Mouse (Mus musculus): ENCODE measurements around the gene Ggn.
"Not testable (repeated sequence)": the region's sequence is repeated elsewhere in the genome, so short reads cannot be mapped to it uniquely, and the experiment has no call there.

Gene Ggn

GRCm38 (mm10) chr7:29212775-29213560, 43.0 kb downstream of the Ggn start:
- not testable (repeated sequence) for DNase-seq (ENCODE audit: low read depth)

- no peak for DNase-seq (ENCODE audit: low read depth)
These were observed 43.7 kb downstream of the Ggn start, which contains the start of gene Catsperg1 for GRCm38 (mm10) chr7:29213675-29214082. TSS of gene Catsperg1 (minus strand) at chr7:29214035.

- DNase-seq (ENCODE audit: low read depth) = no peak
These were observed 44.2 kb downstream of the Ggn start for GRCm38 (mm10) chr7:29214236-29214635.

GRCm38 (mm10) chr7:29214846-29215245, 44.8 kb downstream of the Ggn start:
- no peak for DNase-seq (ENCODE audit: low read depth)
